Mouse (Mus musculus) forebrain, embryonic 12.5 days (tissue): ENCODE measurements around the gene Tmem33. TPM values are rescaled to one million over a fixed set of nuclear protein-coding genes. Genes with fewer than 3 reads are reported as not detected.
A peak's percentile ranks its signal among the peaks of the same experiment; 100 is the strongest.

Experiments used
- ATAC-seq: fragments of 200-750 bp; cut with Nextera tagmentation; 2 replicates; pipeline ENCODE4 v1.8.0; 2017; ENCODE audit warnings: moderate TSS enrichment; ENCODE audit not compliant: low FRiP score
- H3K27ac ChIP-seq: fragments of 300-500 bp; sonication (generic); 2 replicates; pipeline ENCODE4 v1.5.1; 2016; ENCODE audit warnings: mild to moderate bottlenecking
- H3K27me3 ChIP-seq: fragments of 300-500 bp; sonication (generic); 2 replicates; pipeline ENCODE4 v1.6.1; 2016; ENCODE audit warnings: mild to moderate bottlenecking
- H3K36me3 ChIP-seq: fragments of 300-500 bp; sonication (generic); replicated peaks from 2 replicates; pipeline ENCODE4 v1.6.1; 2016; ENCODE audit warnings: mild to moderate bottlenecking
- H3K4me1 ChIP-seq: fragments of 300-500 bp; sonication (generic); 2 replicates; pipeline ENCODE4 v1.6.1; 2016
- H3K4me2 ChIP-seq: fragments of 300-500 bp; sonication (generic); 2 replicates; pipeline ENCODE4 v1.6.1; 2016; ENCODE audit warnings: mild to moderate bottlenecking, moderate library complexity
- H3K4me3 ChIP-seq: fragments of 300-500 bp; sonication (generic); replicated peaks from 2 replicates; pipeline ENCODE4 v1.5.1; 2016; ENCODE audit warnings: mild to moderate bottlenecking
- H3K9ac ChIP-seq: fragments of 300-500 bp; sonication (generic); 2 replicates; pipeline ENCODE4 v1.6.1; 2016; ENCODE audit warnings: mild to moderate bottlenecking
- H3K9me3 ChIP-seq: fragments of 300-500 bp; sonication (generic); 2 replicates; pipeline ENCODE4 v1.6.1; 2016
- WGBS: fragments of 180-500 bp; shearing (Covaris S2); methylation state at CpG from one replicate; pipeline ENCODE4 v1.1.7; 2016; 5-methylcytosine and 5-hydroxymethylcytosine counted together
- polyA plus RNA-seq: library from polyadenylated mRNA; unstranded; fragments of >200 nt; fragmentation: Nextera tagmentation; extraction: Ambion mirVana; gene quantifications from 2 replicates; pipeline ENCODE4 v1.2.1, GENCODE M21; 2016

Gene Tmem33
- polyA plus RNA-seq, 1 experiment from 2014 or later: 107 TPM

- 6% methylated on average over 11 of the region's 11 CpGs for WGBS
- no peak for ATAC-seq
- Histone ChIP-seq H3K4me1 (peaks cover 44% of the 10 kb centered on the region), H3K4me3 (no peak overlapping the region), H3K27ac (no peak overlapping the region), H3K4me2 (no peak overlapping the region), H3K27me3 (peaks cover 97% of the 10 kb centered on the region), H3K9ac (no peak overlapping the region), H3K36me3 (no peaks in the 10 kb centered on the region), H3K9me3 (0 out of 2 replicates have a peak, but pooled peaks cover 10% of the 10 kb centered on the region)
Observed at GRCm38 (mm10) chr5:67227261-67227660, 33.1 kb upstream of the Tmem33 start.

GRCm38 (mm10) chr5:67227682-67228444 is 32.5 kb upstream of the Tmem33 start:
- H3K9ac ChIP-seq: no peak overlapping the region
- no peak overlapping the region for H3K4me3 ChIP-seq
- no peak for ATAC-seq
- H3K9me3 ChIP-seq: 0 out of 2 replicates have a peak, but pooled peaks cover 10% of the 10 kb centered on the region
- peaks cover 38% of the 10 kb centered on the region for H3K4me1 ChIP-seq
- 4% methylated on average over 15 of the region's 15 CpGs for WGBS
- peaks cover 97% of the 10 kb centered on the region for H3K27me3 ChIP-seq
- no peaks in the 10 kb centered on the region for H3K36me3 ChIP-seq
- H3K4me2 ChIP-seq: no peak overlapping the region
- H3K27ac ChIP-seq: no peak overlapping the region

GRCm38 (mm10) chr5:67234682-67235081 is 25.7 kb upstream of the Tmem33 start:
- Histone ChIP-seq H3K27ac (no peak overlapping the region), H3K4me3 (no peak overlapping the region), H3K9me3 (no peaks in the 10 kb centered on the region), H3K9ac (no peak overlapping the region), H3K4me2 (no peak overlapping the region), H3K4me1 (peaks cover 16% of the 10 kb centered on the region), H3K36me3 (no peaks in the 10 kb centered on the region), H3K27me3 (peaks cover 67% of the 10 kb centered on the region)
- no peak for ATAC-seq
- 47% methylated on average over 4 of the region's 4 CpGs for WGBS

- Histone ChIP-seq H3K9me3 (no peaks in the 10 kb centered on the region), H3K27ac (no peak overlapping the region), H3K9ac (no peak overlapping the region), H3K4me2 (no peak overlapping the region), H3K4me1 (peaks cover 8% of the 10 kb centered on the region), H3K27me3 (peaks cover 59% of the 10 kb centered on the region), H3K4me3 (no peak overlapping the region), H3K36me3 (no peaks in the 10 kb centered on the region)
- no peak for ATAC-seq
- 69% methylated on average over 3 of the region's 3 CpGs for WGBS
Observed at GRCm38 (mm10) chr5:67235462-67235861, 24.9 kb upstream of the Tmem33 start.

GRCm38 (mm10) chr5:67236601-67237000 is 23.8 kb upstream of the Tmem33 start:
- H3K9ac ChIP-seq: no peak overlapping the region
- whole genome bisulfite sequencing: 93% methylated on average over 3 of the region's 3 CpGs
- peaks cover 52% of the 10 kb centered on the region for H3K27me3 ChIP-seq
- H3K4me1 ChIP-seq: no peaks in the 10 kb centered on the region
- H3K27ac ChIP-seq: no peak overlapping the region
- no peaks in the 10 kb centered on the region for H3K36me3 ChIP-seq
- H3K9me3 ChIP-seq: no peaks in the 10 kb centered on the region
- H3K4me3 ChIP-seq: no peak overlapping the region
- no peak for ATAC-seq
- no peak overlapping the region for H3K4me2 ChIP-seq

- H3K4me1 ChIP-seq: no peaks in the 10 kb centered on the region
- H3K9me3 ChIP-seq: no peaks in the 10 kb centered on the region
- WGBS: 3% methylated on average over 1 of the region's 1 CpGs
- no peak overlapping the region for H3K4me2 ChIP-seq
- no peak overlapping the region for H3K9ac ChIP-seq
- H3K27me3 ChIP-seq: peaks cover 37% of the 10 kb centered on the region
- H3K27ac ChIP-seq: no peak overlapping the region
- H3K36me3 ChIP-seq: no peaks in the 10 kb centered on the region
- ATAC-seq: 0 out of 2 replicates have a peak, but pooled peaks have one; percentile 30
- no peak overlapping the region for H3K4me3 ChIP-seq
Observed at GRCm38 (mm10) chr5:67238303-67238702, 22.1 kb upstream of the Tmem33 start.

GRCm38 (mm10) chr5:67241713-67242112 is 18.7 kb upstream of the Tmem33 start:
- WGBS: 57% methylated on average over 6 of the region's 6 CpGs
- ATAC-seq: no peak
- no peak overlapping the region for H3K4me3 ChIP-seq
- H3K27me3 ChIP-seq: peaks cover 11% of the 10 kb centered on the region; the same call in 1 of the 2 replicates
- H3K4me1 ChIP-seq: no peaks in the 10 kb centered on the region
- no peak overlapping the region for H3K9ac ChIP-seq
- H3K27ac ChIP-seq: no peak overlapping the region
- H3K36me3 ChIP-seq: no peaks in the 10 kb centered on the region
- no peaks in the 10 kb centered on the region for H3K9me3 ChIP-seq
- H3K4me2 ChIP-seq: no peak overlapping the region

GRCm38 (mm10) chr5:67243231-67243630 is 17.1 kb upstream of the Tmem33 start:
- no peak for ATAC-seq
- Histone ChIP-seq H3K4me3 (no peak overlapping the region), H3K9me3 (no peaks in the 10 kb centered on the region), H3K4me2 (no peak overlapping the region), H3K27ac (no peak overlapping the region), H3K27me3 (peaks cover 7% of the 10 kb centered on the region; the same call in 1 of the 2 replicates), H3K4me1 (no peaks in the 10 kb centered on the region), H3K9ac (no peak overlapping the region), H3K36me3 (no peaks in the 10 kb centered on the region)
- 95% methylated on average over 5 of the region's 5 CpGs for WGBS

GRCm38 (mm10) chr5:67252261-67252660 is 8.1 kb upstream of the Tmem33 start:
- H3K27ac ChIP-seq: no peak overlapping the region
- no peak overlapping the region for H3K4me3 ChIP-seq
- ATAC-seq: no peak
- 88% methylated on average over 4 of the region's 4 CpGs for WGBS
- H3K9ac ChIP-seq: no peak overlapping the region
- H3K27me3 ChIP-seq: no peaks in the 10 kb centered on the region
- no peak overlapping the region for H3K4me2 ChIP-seq
- H3K9me3 ChIP-seq: no peaks in the 10 kb centered on the region
- no peaks in the 10 kb centered on the region for H3K4me1 ChIP-seq
- no peaks in the 10 kb centered on the region for H3K36me3 ChIP-seq

- no peak for ATAC-seq
- no peak overlapping the region for H3K4me2 ChIP-seq
- no peaks in the 10 kb centered on the region for H3K27me3 ChIP-seq
- H3K4me3 ChIP-seq: no peak overlapping the region
- H3K27ac ChIP-seq: no peak overlapping the region
- WGBS: 81% methylated on average over 8 of the region's 8 CpGs
- H3K4me1 ChIP-seq: peaks cover 6% of the 10 kb centered on the region; the same call in 1 of the 2 replicates
- H3K36me3 ChIP-seq: no peaks in the 10 kb centered on the region
- no peak overlapping the region for H3K9ac ChIP-seq
- H3K9me3 ChIP-seq: no peaks in the 10 kb centered on the region
Observed at GRCm38 (mm10) chr5:67255664-67256063, 4.7 kb upstream of the Tmem33 start.

GRCm38 (mm10) chr5:67258473-67258872 is 1.9 kb upstream of the Tmem33 start:
- Histone ChIP-seq H3K4me1 (peaks cover 17% of the 10 kb centered on the region), H3K27me3 (no peaks in the 10 kb centered on the region), H3K4me2 (no peak overlapping the region), H3K36me3 (peaks cover 2% of the 10 kb centered on the region; the same call in 1 of the 2 replicates), H3K9ac (no peak overlapping the region), H3K27ac (no peak overlapping the region), H3K9me3 (no peaks in the 10 kb centered on the region), H3K4me3 (no peak overlapping the region)
- ATAC-seq: no peak
- WGBS: 87% methylated on average over 9 of the region's 9 CpGs

- peak overlapping the region; percentile 81; the same call in 1 of the 2 replicates for H3K9ac ChIP-seq
- 0 out of 2 replicates have a peak overlapping the region, but pooled peaks have one; percentile 9 for H3K27ac ChIP-seq
- peaks cover 17% of the 10 kb centered on the region for H3K36me3 ChIP-seq
- H3K4me3 ChIP-seq: peak overlapping the region; percentile 89
- WGBS: 0% methylated on average over 9 of the region's 9 CpGs
- H3K9me3 ChIP-seq: no peaks in the 10 kb centered on the region
- no peaks in the 10 kb centered on the region for H3K27me3 ChIP-seq
- peaks cover 17% of the 10 kb centered on the region for H3K4me1 ChIP-seq
- ATAC-seq: no peak
- peak overlapping the region; percentile 77 for H3K4me2 ChIP-seq
Observed at GRCm38 (mm10) chr5:67260159-67260530, 220 bp upstream of the Tmem33 start.

- no peak for ATAC-seq
- WGBS: 93% methylated on average over 7 of the region's 7 CpGs
- H3K9me3 ChIP-seq: no peaks in the 10 kb centered on the region
- no peak overlapping the region for H3K9ac ChIP-seq
- peaks cover 17% of the 10 kb centered on the region for H3K4me1 ChIP-seq
- H3K4me3 ChIP-seq: no peak overlapping the region
- peaks cover 42% of the 10 kb centered on the region for H3K36me3 ChIP-seq
- no peaks in the 10 kb centered on the region for H3K27me3 ChIP-seq
- no peak overlapping the region for H3K27ac ChIP-seq
- H3K4me2 ChIP-seq: no peak overlapping the region
Observed at GRCm38 (mm10) chr5:67262964-67263363, 2.6 kb downstream of the Tmem33 start.
